Mouse (Mus musculus): ENCODE results near the gene Nceh1. TPM values are rescaled to one million over a fixed set of nuclear protein-coding genes. Genes with fewer than 3 reads are reported as not detected.

The Nceh1 gene
- total and polyA plus RNA-seq, 3 experiments, result 8.2 to 9.3 TPM; not detected in 1

DNA sequence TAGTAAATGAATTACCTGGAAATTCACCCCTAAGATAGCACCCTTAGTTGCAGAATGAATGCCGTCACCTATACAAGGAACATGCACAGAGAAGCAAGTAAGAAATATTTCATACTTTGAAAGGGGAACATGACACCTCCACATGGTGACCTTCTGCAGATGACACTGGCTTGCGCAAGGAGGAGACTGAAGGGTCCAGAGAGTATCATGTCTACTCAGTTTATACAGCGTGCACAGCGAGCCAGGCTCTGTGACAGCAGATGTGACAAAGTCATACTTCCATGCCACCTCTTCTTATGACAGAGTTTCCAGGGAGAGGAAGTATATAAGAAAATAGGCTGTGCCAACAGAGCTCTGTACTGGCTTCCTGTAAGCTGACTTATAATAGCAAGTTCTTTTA, 128.7 kb downstream of the Nceh1 start:
- Histone ChIP-seq H3K27ac (ENCODE audit: control insufficient read depth, low read depth, low read length) (no peak overlapping the region), H3K4me3 (ENCODE audit: control insufficient read depth in 1 of 2, insufficient read depth in 1 of 2, low read depth in 2 of 2, low read length in 2 of 2) (no peak overlapping the region), H3K4me1 (ENCODE audit: control insufficient read depth in 1 of 2, insufficient read depth in 2 of 2, low read length in 2 of 2) (no peaks in the 10 kb centered on the region), H3K79me2 (ENCODE audit: control insufficient read depth, insufficient read depth, low read length, poor library complexity) (no peaks in the 10 kb centered on the region), H3K9ac (ENCODE audit: control insufficient read depth, low read depth, low read length, poor library complexity, severe bottlenecking) (no peak overlapping the region), H3K27me3 (ENCODE audit: control insufficient read depth in 1 of 2, insufficient read depth in 2 of 2, low read length in 2 of 2) (no peaks in the 10 kb centered on the region; a peak in 1 of 4 replicates), H3K36me3 (ENCODE audit: control insufficient read depth in 1 of 2, insufficient read depth in 2 of 2, low read length in 2 of 2) (no peaks in the 10 kb centered on the region), H3K9me3 (replicated peaks; ENCODE audit: insufficient read depth, low read length) (no peaks in the 10 kb centered on the region)
- TF ChIP-seq TCF12 (IDR thresholded peaks at IDR 0.05; ENCODE audit: low read depth, low read length) (no peak), SIN3A (IDR thresholded peaks at IDR 0.05; ENCODE audit: low read length) (no peak), ELF1 (IDR thresholded peaks at IDR 0.05; ENCODE audit: low read depth, low read length) (no peak), ZKSCAN1 (IDR thresholded peaks at IDR 0.05; ENCODE audit: low read depth, low read length) (no peak), GABPA (IDR thresholded peaks at IDR 0.05; ENCODE audit: low read depth, low read length) (no peak), RCOR1 (IDR thresholded peaks at IDR 0.05; ENCODE audit: low read depth, low read length) (no peak), MXI1 (IDR thresholded peaks at IDR 0.05; ENCODE audit: low read depth, low read length) (no peak), ETS1 (IDR thresholded peaks at IDR 0.05; ENCODE audit: low read depth, low read length) (no peak), MAFK (IDR thresholded peaks at IDR 0.05; ENCODE audit: borderline replicate concordance, low read depth, low read length) (no peak), CHD1 (IDR thresholded peaks at IDR 0.05; ENCODE audit: low read depth, low read length) (no peak), KAT2A (conservative IDR thresholded peaks at IDR 0.05; ENCODE audit: low read depth, low read length) (no peak), CHD2 (IDR thresholded peaks at IDR 0.05; ENCODE audit: low read length) (no peak), ZC3H11A (IDR thresholded peaks at IDR 0.05; ENCODE audit: low read depth, low read length) (no peak), MYB (IDR thresholded peaks at IDR 0.05; ENCODE audit: low read depth, low read length) (no peak), NRF1 (IDR thresholded peaks at IDR 0.05; ENCODE audit: insufficient read depth, low read depth, low read length, poor library complexity, severe bottlenecking) (no peak), USF1 (IDR thresholded peaks at IDR 0.05; ENCODE audit: low read depth, low read length) (no peak), TBP (IDR thresholded peaks at IDR 0.05; ENCODE audit: low read depth, low read length) (no peak), JUND (IDR thresholded peaks at IDR 0.05; ENCODE audit: low read depth, low read length) (no peak), TAL1 (IDR thresholded peaks at IDR 0.05; ENCODE audit: low read length) (no peak)
- DNase-seq (ENCODE audit: low read depth, low spot score), result no peak

- Histone ChIP-seq H3K79me2 (ENCODE audit: control insufficient read depth, insufficient read depth, low read length, poor library complexity) (no peaks in the 10 kb centered on the region), H3K9ac (ENCODE audit: control insufficient read depth, low read depth, low read length, poor library complexity, severe bottlenecking) (no peak overlapping the region), H3K27ac (ENCODE audit: control insufficient read depth, low read depth, low read length) (no peak overlapping the region), H3K9me3 (replicated peaks; ENCODE audit: insufficient read depth, low read length) (no peaks in the 10 kb centered on the region), H3K4me1 (ENCODE audit: control insufficient read depth in 1 of 2, insufficient read depth in 2 of 2, low read length in 2 of 2) (no peaks in the 10 kb centered on the region), H3K4me3 (ENCODE audit: control insufficient read depth in 1 of 2, insufficient read depth in 1 of 2, low read depth in 2 of 2, low read length in 2 of 2) (no peak overlapping the region), H3K27me3 (ENCODE audit: control insufficient read depth in 1 of 2, insufficient read depth in 2 of 2, low read length in 2 of 2) (no peaks in the 10 kb centered on the region), H3K36me3 (ENCODE audit: control insufficient read depth in 1 of 2, insufficient read depth in 2 of 2, low read length in 2 of 2) (no peaks in the 10 kb centered on the region)
- no peak for DNase-seq (ENCODE audit: low read depth, low spot score)
- TF ChIP-seq POLR2A (IDR thresholded peaks at IDR 0.05; ENCODE audit: control insufficient read depth in 1 of 2, insufficient read depth in 1 of 2, low read depth in 1 of 2, low read length in 2 of 2, poor library complexity in 1 of 2), result no peak
- no peak for TF ChIP-seq UBTF (IDR thresholded peaks at IDR 0.05; ENCODE audit: borderline replicate concordance, insufficient read depth, low read depth, low read length)
- TF ChIP-seq CTCF (IDR thresholded peaks at IDR 0.05 in 2 of 3, conservative IDR thresholded peaks at IDR 0.05 in 1 of 3; ENCODE audit: control insufficient read depth in 1 of 3, insufficient read depth in 1 of 3, low read depth in 2 of 3, low read length in 3 of 3, poor library complexity in 1 of 3, severe bottlenecking in 1 of 3), result peak in 1 of 3 experiments; percentile 10; a peak in 1 of 6 replicates
- peak; percentile 89 for TF ChIP-seq ZKSCAN1 (IDR thresholded peaks at IDR 0.05; ENCODE audit: low read depth, low read length)
- no peak for TF ChIP-seq HCFC1 (IDR thresholded peaks at IDR 0.05; ENCODE audit: low read depth, low read length)
- TF ChIP-seq EP300 (IDR thresholded peaks at IDR 0.05; ENCODE audit: low read depth in 1 of 2, low read length in 2 of 2), result no peak
Measured at GRCm38 (mm10) chr3:27314506-27315164, 131.9 kb downstream of the Nceh1 start.

All from MEL (cell line).